Mouse (Mus musculus) midbrain, embryonic 14.5 days (tissue): Measurements from ENCODE around the gene Vmn1r82. TPM values are rescaled to one million over a fixed set of nuclear protein-coding genes. Genes with fewer than 3 reads are reported as not detected.

Experiments used
- ATAC-seq: fragments of 200-750 bp; cut with Nextera tagmentation; 2 replicates; pipeline ENCODE4 v1.8.0; 2017; ENCODE audit warnings: moderate number of reproducible peaks, moderate library complexity; ENCODE audit not compliant: low FRiP score, low TSS enrichment
- DNase-seq: peaks from one replicate; pipeline ENCODE4 v3.0.0-alpha.2; 2015
- H3K27ac ChIP-seq: fragments of 300-500 bp; sonication (generic); replicated peaks from 2 replicates; pipeline ENCODE4 v1.5.1; 2014; ENCODE audit warnings: mild to moderate bottlenecking, low read depth, low read length, moderate library complexity
- H3K27me3 ChIP-seq: fragments of 300-500 bp; sonication (generic); 2 replicates; pipeline ENCODE4 v1.6.1; 2014; ENCODE audit warnings: low read length, control low read depth, mixed read lengths; ENCODE audit not compliant: control insufficient read depth, insufficient read depth
- H3K36me3 ChIP-seq: fragments of 300-500 bp; sonication (generic); 2 replicates; pipeline ENCODE4 v1.6.1; 2014; ENCODE audit warnings: low read length, control low read depth; ENCODE audit not compliant: control insufficient read depth, insufficient read depth
- H3K4me1 ChIP-seq: fragments of 300-500 bp; sonication (generic); 2 replicates; pipeline ENCODE4 v1.6.1; 2014; ENCODE audit warnings: mild to moderate bottlenecking, antibody characterized with exemption, low read length, control low read depth; ENCODE audit not compliant: control insufficient read depth, insufficient read depth
- H3K4me2 ChIP-seq: fragments of 300-500 bp; sonication (generic); 2 replicates; pipeline ENCODE4 v1.6.1; 2014; ENCODE audit warnings: mild to moderate bottlenecking, low read length, moderate library complexity
- H3K4me3 ChIP-seq: fragments of 300-500 bp; sonication (generic); replicated peaks from 2 replicates; pipeline ENCODE4 v1.5.1; 2014; ENCODE audit warnings: low read depth, low read length
- H3K9ac ChIP-seq: fragments of 300-500 bp; sonication (generic); replicated peaks from 2 replicates; pipeline ENCODE4 v1.6.1; 2014; ENCODE audit warnings: mild to moderate bottlenecking, low read length, moderate library complexity
- H3K9me3 ChIP-seq: fragments of 300-500 bp; sonication (generic); 2 replicates; pipeline ENCODE4 v1.6.1; 2016; ENCODE audit warnings: low read length, control low read depth, mixed read lengths; ENCODE audit not compliant: control insufficient read depth
- WGBS: fragments of 180-500 bp; shearing (Covaris S2); extraction: QIAGEN DNeasy Blood & Tissue Kit; methylation state at CpG from one replicate; pipeline ENCODE4 v1.1.7; 2014; 5-methylcytosine and 5-hydroxymethylcytosine counted together
- polyA plus RNA-seq: library from polyadenylated mRNA; unstranded; fragments of >200 nt; fragmentation: Nextera tagmentation; extraction: Ambion mirVana; gene quantifications from 2 replicates; pipeline ENCODE4 v1.2.1, GENCODE M21; 2014

Vmn1r82 gene
- polyA plus RNA-seq, result not detected in 2 replicates

DNA sequence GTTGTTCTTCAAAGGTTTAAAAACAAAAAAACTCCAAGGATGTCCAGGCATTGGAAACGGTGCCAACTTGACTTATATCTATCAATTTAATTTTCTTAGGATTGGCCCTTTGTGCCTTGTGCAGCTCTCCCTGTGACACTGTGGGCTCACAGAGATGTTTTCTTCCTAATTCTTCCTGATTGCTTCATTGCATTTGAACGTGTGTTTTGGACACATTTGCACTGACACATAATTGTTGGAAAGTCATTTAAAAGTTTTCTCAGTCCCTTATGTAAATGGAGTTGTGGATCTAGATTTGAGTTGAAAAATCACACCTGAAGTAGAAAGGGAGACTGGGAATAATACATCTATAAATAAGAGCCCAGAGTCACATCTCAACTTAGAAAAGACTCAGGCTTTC is at the start of gene Vmn1r82:
Gene Vmn1r82 (plus strand): TSS at position 301 of the 400 bp plus-strand sequence.
- H3K27ac ChIP-seq, result no peak within 1 kb of the TSS
- no peak within 1 kb of the TSS for H3K4me3 ChIP-seq
- H3K4me1 ChIP-seq, result no peaks in the 10 kb centered on the region
- ATAC-seq, result no peak
- no peak within 1 kb of the TSS for H3K4me2 ChIP-seq
- no peak within 1 kb of the TSS for H3K9ac ChIP-seq
- 62% methylated on average over 2 of the region's 2 CpGs for WGBS
- H3K36me3 ChIP-seq, result no peaks in the 10 kb centered on the region
- DNase-seq, result no peak
- H3K27me3 ChIP-seq, result no peaks in the 10 kb centered on the region
- H3K9me3 ChIP-seq, result peaks cover 11% of the 10 kb centered on the region

DNA sequence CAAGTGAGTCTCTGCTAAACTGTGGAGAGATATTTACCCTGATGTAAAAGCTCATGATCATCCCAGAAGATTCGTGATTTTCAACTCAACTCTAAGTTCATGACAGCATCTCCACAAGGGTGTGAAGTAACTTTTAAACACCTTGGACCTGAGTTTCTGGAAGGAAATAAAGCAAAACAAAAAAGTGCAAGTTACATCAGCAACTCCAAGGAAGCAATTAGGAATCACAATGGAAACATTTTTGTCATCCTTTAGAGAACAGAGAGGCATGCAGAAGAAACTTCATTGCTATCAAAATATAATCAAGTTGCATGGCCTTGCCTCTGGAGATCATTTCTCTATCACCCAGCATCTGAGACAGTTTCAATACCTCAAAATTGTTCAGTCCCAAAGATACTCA is 32.1 kb upstream of the Vmn1r82 start, which contains the start of gene Vmn1r81:
Gene Vmn1r81 (minus strand): TSS at position 101 of the 400 bp plus-strand sequence.
- H3K4me2 ChIP-seq, result no peak within 1 kb of the TSS
- 67% methylated on average over 1 of the region's 1 CpGs for WGBS
- ATAC-seq (no peak), DNase-seq (no peak)
- no peak within 1 kb of the TSS for H3K27ac ChIP-seq
- H3K4me1 ChIP-seq, result no peaks in the 10 kb centered on the region
- no peak within 1 kb of the TSS for H3K4me3 ChIP-seq
- no peaks in the 10 kb centered on the region for H3K27me3 ChIP-seq
- no peak within 1 kb of the TSS for H3K9ac ChIP-seq
- H3K36me3 ChIP-seq, result no peaks in the 10 kb centered on the region
- H3K9me3 ChIP-seq, result peaks cover 14% of the 10 kb centered on the region

DNA sequence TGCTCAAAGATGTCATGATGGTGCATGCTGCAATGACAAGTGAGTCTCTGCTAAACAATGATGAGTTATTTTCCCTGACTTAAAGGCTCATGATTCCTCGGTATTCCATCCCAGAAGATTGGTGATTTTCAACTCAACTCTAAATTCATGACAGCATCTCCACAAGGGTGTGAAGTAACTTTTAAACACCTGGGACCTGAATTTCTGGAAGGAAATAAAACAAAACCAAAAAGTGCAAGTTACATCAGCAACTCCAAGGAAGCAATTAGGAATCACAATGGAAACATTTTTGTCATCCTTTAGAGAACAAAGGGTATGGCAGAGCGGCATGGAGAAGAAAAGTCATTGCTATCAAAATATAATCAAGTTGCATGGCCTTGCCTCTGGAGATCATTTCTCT is 29.2 kb downstream of the Vmn1r82 start, which contains the start of gene Vmn1r83:
Gene Vmn1r83 (minus strand): TSS at position 101 of the 400 bp plus-strand sequence.
- H3K27ac ChIP-seq, result no peak within 1 kb of the TSS
- no peaks in the 10 kb centered on the region for H3K4me1 ChIP-seq
- no peak within 1 kb of the TSS for H3K4me2 ChIP-seq
- H3K36me3 ChIP-seq, result no peaks in the 10 kb centered on the region
- H3K9ac ChIP-seq, result no peak within 1 kb of the TSS
- WGBS, result 87% methylated on average over 2 of the region's 2 CpGs
- H3K4me3 ChIP-seq, result no peak within 1 kb of the TSS
- peaks cover 31% of the 10 kb centered on the region for H3K9me3 ChIP-seq
- no peaks in the 10 kb centered on the region for H3K27me3 ChIP-seq
- DNase-seq (no peak), ATAC-seq (no peak)

Other genes starting within 250 kb of the Vmn1r82 start
- gene Vmn1r78, start 150.2 kb upstream of the Vmn1r82 start, polyA plus RNA-seq, result not detected in 2 replicates
- gene Vmn1r79, start 129.2 kb upstream of the Vmn1r82 start, polyA plus RNA-seq, result not detected in 2 replicates
- not detected in 2 replicates for gene Vmn1r80, start 111.1 kb upstream of the Vmn1r82 start, polyA plus RNA-seq
- gene Vmn1r81, start 32.2 kb upstream of the Vmn1r82 start, polyA plus RNA-seq, result not detected in 2 replicates
- gene Vmn1r83, start 29.1 kb downstream of the Vmn1r82 start, polyA plus RNA-seq, result not detected in 2 replicates
- gene Vmn1r84, start 68.8 kb downstream of the Vmn1r82 start, polyA plus RNA-seq, result not detected in 2 replicates
- 10.1 and 13.6 TPM in 2 replicates for gene Zfp551, start 122.3 kb downstream of the Vmn1r82 start, polyA plus RNA-seq
- gene Zfp606, start 177.9 kb downstream of the Vmn1r82 start, polyA plus RNA-seq, result 54.6 and 66.4 TPM in 2 replicates
- gene 2900092C05Rik, start 212.1 kb downstream of the Vmn1r82 start, polyA plus RNA-seq, result not detected in 2 replicates